Mouse (Mus musculus): ENCODE measurements around the gene Adrm1.

- no peak for TF ChIP-seq POLR2A (IDR thresholded peaks at IDR 0.05; ENCODE audit: low read depth, low read length)
- TF ChIP-seq CTCF (IDR thresholded peaks at IDR 0.05; ENCODE audit: extremely low read depth, insufficient read depth, insufficient read length, insufficient replicate concordance), result no peak
Observed at GRCm38 (mm10) chr2:180216921-180217320, 45.6 kb downstream of the Adrm1 start.
